Mouse (Mus musculus): ENCODE results near the gene Gtf2f1.
"Not testable (repeated sequence)": the region's sequence is repeated elsewhere in the genome, so short reads cannot be mapped to it uniquely, and the experiment has no call there.

Gene Gtf2f1

GRCm38 (mm10) chr17:57011236-57012141, at the start of gene Gtf2f1, which contains the start of gene Gm17949:
Gene Gtf2f1, minus strand, starts transcription at chr17:57011288.
Gene Gm17949, plus strand, starts transcription at chr17:57011469.
- peak; percentile 94 for DNase-seq

- DNase-seq, result peak; percentile 97
Observed at GRCm38 (mm10) chr17:57060231-57060801, 49.2 kb upstream of the Gtf2f1 start.

DNA sequence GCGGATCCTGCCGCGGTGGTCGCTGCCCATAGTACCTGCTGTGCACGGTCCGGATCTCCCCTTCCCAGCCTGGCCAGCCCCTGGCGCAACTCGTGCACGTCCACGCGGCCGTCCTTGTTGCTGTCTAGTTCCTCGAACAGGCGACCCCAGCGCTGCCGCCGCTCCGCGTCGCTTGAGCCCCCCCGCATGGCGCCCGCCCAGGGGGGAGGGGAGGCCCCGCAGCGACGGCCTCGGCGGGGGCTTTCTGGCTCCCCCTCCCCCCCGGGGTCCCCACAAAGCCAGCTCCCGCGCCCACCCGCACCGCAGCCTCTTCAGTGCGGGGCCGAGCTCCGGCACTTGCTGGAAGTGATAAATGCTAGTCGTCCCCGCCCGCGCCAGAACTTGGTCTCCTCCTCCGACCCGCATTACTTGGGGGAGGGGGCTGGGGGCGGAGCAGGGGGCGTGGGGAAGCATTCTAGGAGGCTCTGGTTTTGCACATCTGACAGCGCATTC, 48.4 kb upstream of the Gtf2f1 start, which contains the start of gene Slc25a23:
Gene Slc25a23 (minus strand): TSS at position 378 of the 492 bp plus-strand sequence.
- DNase-seq, result peak; percentile 77

DNA sequence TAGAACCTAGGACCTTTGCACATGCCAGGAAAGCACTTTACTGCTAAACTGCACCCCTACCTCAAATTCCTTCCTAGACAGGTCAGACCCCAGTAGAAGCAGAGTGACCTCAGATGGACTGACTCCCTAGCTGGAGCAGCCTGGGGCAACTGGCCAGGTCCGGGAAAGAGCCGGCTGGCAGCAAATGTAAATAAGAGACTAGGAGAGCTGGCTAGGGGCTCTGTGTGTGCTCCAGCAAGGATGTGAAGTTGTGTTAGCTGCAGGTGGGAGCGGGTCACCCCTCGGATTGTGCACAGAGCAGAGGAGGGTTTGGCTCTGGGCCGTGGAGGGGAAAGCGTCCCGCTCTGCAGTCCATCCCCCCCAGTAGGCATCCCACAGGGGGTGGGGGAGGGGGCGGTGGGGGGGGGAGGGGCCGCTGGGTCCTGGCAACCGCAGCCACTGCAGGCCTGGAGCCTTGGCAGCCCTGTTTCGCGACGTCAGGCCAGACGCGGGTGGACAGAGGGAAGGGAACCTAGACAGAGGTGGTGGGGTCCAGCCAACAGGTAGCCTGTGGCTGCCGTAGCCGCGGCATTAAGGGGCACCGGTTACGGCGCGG, 47.9 kb upstream of the Gtf2f1 start, which contains the start of gene Crb3:
Gene Crb3 (plus strand): TSS at position 215 of the 595 bp plus-strand sequence.
- DNase-seq, result no peak

DNA sequence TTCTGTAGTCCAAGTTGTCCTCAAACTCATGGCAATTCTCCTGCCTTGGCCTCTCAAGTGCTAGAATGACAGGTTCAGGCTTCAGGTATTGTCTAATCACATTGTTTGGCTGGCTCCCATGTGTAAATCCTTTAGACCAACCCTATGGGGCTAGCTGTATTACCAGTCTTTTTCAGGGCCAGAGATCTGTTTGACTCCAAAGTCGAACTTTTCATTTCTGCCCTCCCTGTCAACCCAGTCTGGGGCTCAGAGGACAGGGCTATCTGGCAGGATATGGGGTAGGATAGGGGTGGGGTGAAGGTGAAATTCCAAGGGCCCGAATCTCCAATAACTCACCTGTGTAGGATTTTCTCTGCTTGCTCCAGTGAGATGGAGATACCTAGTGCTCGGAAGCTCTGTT, 45.2 kb upstream of the Gtf2f1 start:
- DNase-seq, result no peak

DNA sequence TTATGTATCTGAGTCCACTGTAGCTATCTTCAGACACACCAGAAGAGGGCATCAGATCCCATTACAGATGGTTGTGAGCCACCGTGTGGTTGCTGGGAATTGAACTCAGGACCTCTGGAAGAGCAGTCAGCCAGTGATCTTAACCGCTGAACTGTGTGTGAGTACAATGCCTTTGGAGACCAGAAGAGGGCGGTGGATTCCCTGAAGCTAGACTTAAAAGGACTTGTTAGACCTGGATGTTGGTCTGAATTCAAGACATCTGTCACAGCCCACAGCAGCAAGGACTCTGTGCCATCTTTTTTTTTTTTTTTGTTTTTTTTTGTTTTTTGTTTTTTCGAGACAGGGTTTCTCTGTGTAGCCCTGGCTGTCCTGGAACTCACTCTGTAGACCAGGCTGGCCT, 40.6 kb upstream of the Gtf2f1 start:
- DNase-seq, result not testable (repeated sequence)

DNA sequence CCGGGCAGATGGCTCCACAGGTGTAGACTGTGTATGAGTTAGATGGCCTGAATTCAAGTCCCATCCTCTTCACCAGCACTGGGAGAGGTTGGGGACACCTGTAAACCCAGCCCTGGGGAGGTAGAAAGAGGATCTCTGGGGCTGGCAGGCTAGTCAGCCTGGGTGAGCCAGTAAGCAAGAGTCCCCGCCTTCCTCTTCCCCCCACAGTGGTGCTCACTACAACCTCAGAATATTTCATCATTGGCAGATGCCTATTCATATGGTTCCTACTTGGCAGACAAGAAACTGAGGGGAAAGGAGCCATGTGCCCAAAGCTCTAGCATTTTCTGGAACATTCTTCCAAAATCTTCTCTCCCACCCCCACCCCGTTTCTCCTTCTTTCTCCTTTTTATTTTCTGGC, 37.7 kb upstream of the Gtf2f1 start:
- DNase-seq, result no peak

DNA sequence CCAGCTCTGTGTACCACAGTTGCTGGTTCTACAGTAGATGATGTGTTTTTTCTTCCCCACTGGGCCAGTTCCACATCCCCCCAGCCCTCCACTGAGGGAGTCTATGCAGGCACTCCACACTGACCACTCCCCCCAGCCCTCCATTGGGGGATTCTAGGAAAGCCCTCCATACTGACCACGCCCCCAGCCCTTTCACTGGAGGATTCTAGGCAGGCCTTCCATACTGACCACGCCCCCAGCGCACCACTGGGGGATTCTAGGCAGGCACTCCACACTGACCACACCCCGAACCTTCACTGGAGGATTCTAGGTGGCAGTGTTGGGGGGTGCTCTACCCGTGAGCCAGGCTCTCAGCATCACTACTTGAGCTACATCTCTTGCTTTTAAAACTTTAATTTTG, 36.3 kb upstream of the Gtf2f1 start:
- DNase-seq, result no peak

GRCm38 (mm10) chr17:57041554-57041953, 30.5 kb upstream of the Gtf2f1 start, which contains the start of gene Slc25a41:
Gene Slc25a41, minus strand, starts transcription at chr17:57041654.
- DNase-seq, result no peak

DNA sequence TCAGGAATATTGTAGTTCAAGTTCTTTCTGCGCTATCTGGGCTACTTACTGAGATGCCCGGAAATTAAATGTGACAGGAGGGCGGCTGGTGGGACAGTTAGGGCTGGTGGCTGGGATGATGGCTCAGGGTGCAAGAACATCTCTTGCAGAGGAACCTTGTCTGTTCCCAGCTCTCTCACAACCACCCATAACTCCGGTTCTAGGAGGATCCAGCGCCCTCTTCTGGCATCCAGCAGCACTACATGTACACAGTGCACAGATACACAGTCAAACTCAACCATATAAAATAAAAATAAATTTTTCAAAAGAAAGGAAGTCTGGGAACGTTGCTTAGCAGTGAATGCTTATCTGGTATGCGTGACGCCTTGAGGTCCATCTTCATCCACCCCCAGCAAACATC, 27.9 kb upstream of the Gtf2f1 start:
- DNase-seq, result no peak

- no peak for DNase-seq
Observed at GRCm38 (mm10) chr17:57032854-57033253, 21.8 kb upstream of the Gtf2f1 start.

GRCm38 (mm10) chr17:57031661-57032420, 20.8 kb upstream of the Gtf2f1 start:
- DNase-seq, result peak; percentile 100

GRCm38 (mm10) chr17:57030931-57031660, 20.0 kb upstream of the Gtf2f1 start, which contains the start of gene Khsrp:
Gene Khsrp, minus strand, starts transcription at chr17:57031522.
- DNase-seq, result no peak

DNA sequence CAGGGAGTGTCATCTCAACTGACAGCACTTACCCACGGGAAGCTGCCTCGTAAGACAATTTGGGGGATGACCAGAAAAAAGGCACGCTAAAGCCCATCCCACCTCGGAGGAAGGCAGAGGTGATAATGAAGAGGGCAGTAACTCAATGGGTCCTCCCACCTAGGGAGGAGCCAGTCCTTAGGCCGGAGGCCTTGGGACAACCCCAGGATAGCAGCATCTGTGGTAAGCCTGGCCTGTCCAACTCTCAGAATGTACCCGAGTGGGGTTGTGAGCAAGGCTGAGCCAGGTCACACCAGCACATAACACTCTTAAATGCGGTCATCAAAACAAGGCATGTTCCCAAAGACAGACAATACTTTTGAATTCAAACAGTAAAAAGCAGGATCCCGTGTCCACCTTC, 18.6 kb upstream of the Gtf2f1 start:
- DNase-seq, result no peak

- DNase-seq, result no peak
Observed at GRCm38 (mm10) chr17:57027471-57027870, 16.4 kb upstream of the Gtf2f1 start.

- DNase-seq, result no peak
Observed at GRCm38 (mm10) chr17:57020960-57021359, 9.9 kb upstream of the Gtf2f1 start.

DNA sequence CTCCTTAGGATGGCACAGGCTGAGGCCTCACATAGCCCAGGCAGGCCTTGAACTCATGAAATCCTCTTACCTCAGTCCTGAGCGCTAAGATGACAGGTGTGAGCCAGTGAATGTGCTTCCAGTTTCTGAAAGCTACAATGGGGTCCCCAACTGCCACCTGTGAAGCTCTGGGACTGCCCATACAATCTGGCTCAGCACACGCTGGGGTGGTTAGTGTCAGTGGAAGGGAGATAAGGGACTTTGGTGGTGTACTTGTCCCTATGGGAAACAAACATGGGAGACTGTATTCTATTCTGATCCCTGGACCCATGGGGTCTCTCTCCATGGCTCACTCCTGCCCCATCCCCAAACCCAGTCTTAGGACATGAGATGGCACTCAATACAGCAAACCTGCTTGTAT, 8.6 kb upstream of the Gtf2f1 start:
- no peak for DNase-seq

GRCm38 (mm10) chr17:57012245-57012795, 1.2 kb upstream of the Gtf2f1 start:
- DNase-seq, result no peak

GRCm38 (mm10) chr17:57010911-57011235, 215 bp downstream of the Gtf2f1 start:
- DNase-seq, result no peak

GRCm38 (mm10) chr17:57007137-57007905, 3.8 kb downstream of the Gtf2f1 start:
- DNase-seq, result no peak

DNA sequence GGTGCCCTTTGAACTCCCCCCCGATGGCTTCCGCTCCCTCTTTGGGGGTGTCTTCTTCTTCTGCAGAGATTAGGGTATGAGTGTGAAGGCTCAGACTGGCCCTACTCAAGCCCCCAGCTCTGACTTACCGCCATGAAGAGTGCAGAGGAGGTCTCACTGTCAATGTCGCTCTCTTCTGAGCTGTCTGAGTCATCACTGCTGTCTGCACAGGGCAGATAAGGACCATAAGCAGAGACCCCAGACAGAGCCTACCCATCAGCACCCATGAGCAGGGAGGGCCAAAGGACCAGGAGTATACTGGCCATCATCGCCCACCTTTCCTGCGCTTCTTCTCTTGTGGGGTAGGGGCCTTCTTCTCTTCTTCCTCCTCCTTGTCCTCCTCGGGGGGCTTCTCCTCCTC, 7.1 kb downstream of the Gtf2f1 start:
- DNase-seq, result no peak

Measured in right cerebral cortex, postnatal 25 days (tissue).